Mouse (Mus musculus): Measurements from ENCODE around the gene Trim31.

GRCm38 (mm10) chr17:36942391-36942790 is 44.5 kb downstream of the Trim31 start:
- TF ChIP-seq POLR2A (IDR thresholded peaks at IDR 0.05; ENCODE audit: borderline replicate concordance, extremely low read depth, low read depth, low read length) (no peak), CTCF (IDR thresholded peaks at IDR 0.05; ENCODE audit: insufficient read depth, low read length) (no peak)

Data from lung, adult 2 months (tissue).